Mouse (Mus musculus): Measurements from ENCODE around the gene C730034F03Rik. TPM values are rescaled to one million over a fixed set of nuclear protein-coding genes. Genes with fewer than 3 reads are reported as not detected.

The C730034F03Rik gene
- polyA plus RNA-seq (2015; fragmentation: Nextera tagmentation; extraction: Ambion mirVana) = 5.5 and 6.0 TPM in 2 replicates

- H3K9me3 ChIP-seq = no peaks in the 10 kb centered on the region
- H3K27ac ChIP-seq = peak within 1 kb of the TSS; percentile 98
- peaks cover 16% of the 10 kb centered on the region for H3K4me1 ChIP-seq
- under 1% methylated on average over 70 of the region's 70 CpGs for WGBS
- H3K27me3 ChIP-seq = no peaks in the 10 kb centered on the region
- peak; percentile 89 for ATAC-seq (ENCODE audit: insufficient number of reproducible peaks, insufficient read depth, low FRiP score, low TSS enrichment, low read depth)
- H3K4me2 ChIP-seq = peak within 1 kb of the TSS; percentile 73
- peaks cover 26% of the 10 kb centered on the region for H3K36me3 ChIP-seq
- H3K9ac ChIP-seq = peak within 1 kb of the TSS; percentile 81
- peak within 1 kb of the TSS; percentile 81 for H3K4me3 ChIP-seq
Measured at GRCm38 (mm10) chr15:89429352-89430221, at the start of gene C730034F03Rik, which contains the start of the genes Gm44502 and Chkb. C730034F03Rik (plus strand) TSS chr15:89429589. Gm44502 (minus strand) TSS chr15:89429696. Chkb (minus strand) TSS chr15:89429908.

GRCm38 (mm10) chr15:89384617-89385016 is 44.8 kb upstream of the C730034F03Rik start, which contains the start of gene Klhdc7b:
Klhdc7b (plus strand) TSS chr15:89384917.
- WGBS = 82% methylated on average over 7 of the region's 7 CpGs
- H3K27me3 ChIP-seq = peaks cover 33% of the 10 kb centered on the region

GRCm38 (mm10) chr15:89387127-89387526 is 42.3 kb upstream of the C730034F03Rik start:
- H3K4me3 ChIP-seq = no peak overlapping the region
- H3K9me3 ChIP-seq = no peaks in the 10 kb centered on the region
- no peak overlapping the region for H3K27ac ChIP-seq
- ATAC-seq (ENCODE audit: insufficient number of reproducible peaks, insufficient read depth, low FRiP score, low TSS enrichment, low read depth) = no peak
- no peak overlapping the region for H3K9ac ChIP-seq
- peaks cover 17% of the 10 kb centered on the region; the same call in 1 of the 2 replicates for H3K27me3 ChIP-seq
- H3K36me3 ChIP-seq = no peaks in the 10 kb centered on the region
- H3K4me2 ChIP-seq = no peak overlapping the region
- no peaks in the 10 kb centered on the region for H3K4me1 ChIP-seq
- 36% methylated on average over 12 of the region's 12 CpGs for WGBS

More at GRCm38 (mm10) chr15:89384617-89385016, 44.8 kb upstream of the C730034F03Rik start, which contains the start of gene Klhdc7b:
- Histone ChIP-seq H3K36me3 (no peaks in the 10 kb centered on the region), H3K9me3 (no peaks in the 10 kb centered on the region), H3K4me1 (no peaks in the 10 kb centered on the region), H3K4me2 (no peak within 1 kb of the TSS), H3K4me3 (no peak within 1 kb of the TSS), H3K27ac (no peak within 1 kb of the TSS), H3K9ac (no peak within 1 kb of the TSS)
- no peak for ATAC-seq (ENCODE audit: insufficient number of reproducible peaks, insufficient read depth, low FRiP score, low TSS enrichment, low read depth)

- Histone ChIP-seq H3K27me3 (0 out of 2 replicates have a peak, but pooled peaks cover 10% of the 10 kb centered on the region), H3K4me3 (no peak overlapping the region), H3K36me3 (no peaks in the 10 kb centered on the region), H3K4me1 (no peaks in the 10 kb centered on the region), H3K27ac (no peak overlapping the region), H3K9me3 (no peaks in the 10 kb centered on the region), H3K4me2 (no peak overlapping the region), H3K9ac (no peak overlapping the region)
- 90% methylated on average over 10 of the region's 10 CpGs for WGBS
- ATAC-seq (ENCODE audit: insufficient number of reproducible peaks, insufficient read depth, low FRiP score, low TSS enrichment, low read depth) = no peak
Measured at GRCm38 (mm10) chr15:89390081-89390480, 39.3 kb upstream of the C730034F03Rik start.

GRCm38 (mm10) chr15:89396883-89397282 is 32.5 kb upstream of the C730034F03Rik start:
- Histone ChIP-seq H3K4me1 (no peaks in the 10 kb centered on the region), H3K4me3 (no peak overlapping the region), H3K4me2 (no peak overlapping the region), H3K9ac (no peak overlapping the region), H3K27ac (no peak overlapping the region), H3K27me3 (no peaks in the 10 kb centered on the region), H3K36me3 (no peaks in the 10 kb centered on the region), H3K9me3 (no peaks in the 10 kb centered on the region)
- 87% methylated on average over 4 of the region's 4 CpGs for WGBS
- ATAC-seq (ENCODE audit: insufficient number of reproducible peaks, insufficient read depth, low FRiP score, low TSS enrichment, low read depth) = no peak

GRCm38 (mm10) chr15:89398146-89398545 is 31.2 kb upstream of the C730034F03Rik start:
- Histone ChIP-seq H3K4me1 (no peaks in the 10 kb centered on the region), H3K4me3 (no peak overlapping the region), H3K36me3 (no peaks in the 10 kb centered on the region), H3K27me3 (no peaks in the 10 kb centered on the region), H3K9ac (no peak overlapping the region), H3K9me3 (no peaks in the 10 kb centered on the region), H3K27ac (no peak overlapping the region), H3K4me2 (no peak overlapping the region)
- no peak for ATAC-seq (ENCODE audit: insufficient number of reproducible peaks, insufficient read depth, low FRiP score, low TSS enrichment, low read depth)
- 84% methylated on average over 2 of the region's 2 CpGs for WGBS

- Histone ChIP-seq H3K4me1 (no peaks in the 10 kb centered on the region), H3K27me3 (no peaks in the 10 kb centered on the region), H3K27ac (no peak overlapping the region), H3K9me3 (no peaks in the 10 kb centered on the region), H3K4me3 (no peak overlapping the region), H3K36me3 (no peaks in the 10 kb centered on the region), H3K4me2 (no peak overlapping the region), H3K9ac (no peak overlapping the region)
- 47% methylated on average over 1 of the region's 1 CpGs for WGBS
- no peak for ATAC-seq (ENCODE audit: insufficient number of reproducible peaks, insufficient read depth, low FRiP score, low TSS enrichment, low read depth)
Measured at GRCm38 (mm10) chr15:89399716-89400115, 29.7 kb upstream of the C730034F03Rik start.

- H3K4me2 ChIP-seq = no peak overlapping the region
- WGBS = 92% methylated on average over 1 of the region's 1 CpGs
- no peak for ATAC-seq (ENCODE audit: insufficient number of reproducible peaks, insufficient read depth, low FRiP score, low TSS enrichment, low read depth)
Measured at GRCm38 (mm10) chr15:89402471-89402870, 26.9 kb upstream of the C730034F03Rik start.

GRCm38 (mm10) chr15:89404831-89405623 is 24.4 kb upstream of the C730034F03Rik start:
- H3K9me3 ChIP-seq = peaks cover 9% of the 10 kb centered on the region; the same call in 1 of the 2 replicates
- H3K4me1 ChIP-seq = no peaks in the 10 kb centered on the region
- no peaks in the 10 kb centered on the region for H3K27me3 ChIP-seq
- H3K4me3 ChIP-seq = no peak overlapping the region
- no peak overlapping the region for H3K4me2 ChIP-seq
- H3K36me3 ChIP-seq = no peaks in the 10 kb centered on the region
- no peak for ATAC-seq (ENCODE audit: insufficient number of reproducible peaks, insufficient read depth, low FRiP score, low TSS enrichment, low read depth)
- WGBS = 81% methylated on average over 10 of the region's 10 CpGs
- H3K27ac ChIP-seq = no peak overlapping the region
- no peak overlapping the region for H3K9ac ChIP-seq

More at GRCm38 (mm10) chr15:89402471-89402870, 26.9 kb upstream of the C730034F03Rik start:
- no peaks in the 10 kb centered on the region for H3K27me3 ChIP-seq
- H3K4me1 ChIP-seq = no peaks in the 10 kb centered on the region
- H3K9ac ChIP-seq = no peak overlapping the region
- no peaks in the 10 kb centered on the region for H3K36me3 ChIP-seq
- 0 out of 2 replicates have a peak, but pooled peaks cover 5% of the 10 kb centered on the region for H3K9me3 ChIP-seq
- H3K4me3 ChIP-seq = no peak overlapping the region
- H3K27ac ChIP-seq = no peak overlapping the region

GRCm38 (mm10) chr15:89406691-89407090 is 22.7 kb upstream of the C730034F03Rik start:
- no peaks in the 10 kb centered on the region for H3K36me3 ChIP-seq
- ATAC-seq (ENCODE audit: insufficient number of reproducible peaks, insufficient read depth, low FRiP score, low TSS enrichment, low read depth) = no peak
- no peak overlapping the region for H3K4me3 ChIP-seq
- H3K9ac ChIP-seq = no peak overlapping the region
- H3K4me2 ChIP-seq = no peak overlapping the region
- no peaks in the 10 kb centered on the region for H3K27me3 ChIP-seq
- H3K27ac ChIP-seq = no peak overlapping the region
- H3K4me1 ChIP-seq = no peaks in the 10 kb centered on the region
- H3K9me3 ChIP-seq = peaks cover 9% of the 10 kb centered on the region; the same call in 1 of the 2 replicates

GRCm38 (mm10) chr15:89410118-89410517 is 19.3 kb upstream of the C730034F03Rik start, which contains the start of gene Syce3:
Syce3 (minus strand) TSS chr15:89410503.
- WGBS = 82% methylated on average over 20 of the region's 24 CpGs
- 0 out of 2 replicates have a peak, but pooled peaks have one; percentile 52 for ATAC-seq (ENCODE audit: insufficient number of reproducible peaks, insufficient read depth, low FRiP score, low TSS enrichment, low read depth)

More at GRCm38 (mm10) chr15:89410118-89410517, 19.3 kb upstream of the C730034F03Rik start, which contains the start of gene Syce3:
- peaks cover 9% of the 10 kb centered on the region; the same call in 1 of the 2 replicates for H3K9me3 ChIP-seq
- no peaks in the 10 kb centered on the region for H3K4me1 ChIP-seq
- H3K4me2 ChIP-seq = no peak within 1 kb of the TSS
- H3K4me3 ChIP-seq = no peak within 1 kb of the TSS
- H3K9ac ChIP-seq = no peak within 1 kb of the TSS
- no peaks in the 10 kb centered on the region for H3K36me3 ChIP-seq
- no peaks in the 10 kb centered on the region for H3K27me3 ChIP-seq
- no peak within 1 kb of the TSS for H3K27ac ChIP-seq
